Mouse (Mus musculus): ENCODE data around the gene Zfp937. TPM values are rescaled to one million over a fixed set of nuclear protein-coding genes. Genes with fewer than 3 reads are reported as not detected.
A peak's percentile ranks its signal among the peaks of the same experiment; 100 is the strongest.
"Not testable (repeated sequence)": the region's sequence is repeated elsewhere in the genome, so short reads cannot be mapped to it uniquely, and the experiment has no call there.

Zfp937 gene
- 11.3 and 12.1 TPM in 2 replicates for polyA plus RNA-seq (2015; fragmentation: Nextera tagmentation; extraction: Ambion mirVana)

GRCm38 (mm10) chr2:150217600-150218362, at the start of gene Zfp937:
TSS of gene Zfp937 (plus strand) at chr2:150218073.
- H3K9me3 ChIP-seq (ENCODE audit: control insufficient read depth, low read length); H3K36me3 ChIP-seq (ENCODE audit: control insufficient read depth, insufficient read depth, low read length); H3K27ac ChIP-seq (ENCODE audit: low read length); H3K27me3 ChIP-seq (ENCODE audit: control insufficient read depth, insufficient read depth, low read depth, low read length); H3K4me1 ChIP-seq (replicated peaks; ENCODE audit: control insufficient read depth, insufficient read depth, low read length): not testable (repeated sequence)
- under 1% methylated on average over 15 of the region's 15 CpGs for WGBS
- peak within 1 kb of the TSS; percentile 49 for H3K4me3 ChIP-seq (ENCODE audit: low read length)
- peak within 1 kb of the TSS; percentile 48 for H3K4me2 ChIP-seq (ENCODE audit: low read depth, low read length)
- peak within 1 kb of the TSS; percentile 61 for H3K9ac ChIP-seq (ENCODE audit: low read length)
- ATAC-seq (ENCODE audit: low read depth): peak; percentile 100

- Histone ChIP-seq H3K9ac (ENCODE audit: low read length) (no peak overlapping the region), H3K4me2 (ENCODE audit: low read depth, low read length) (no peak overlapping the region), H3K27ac (ENCODE audit: low read length) (no peak overlapping the region), H3K4me3 (ENCODE audit: low read length) (no peak overlapping the region), H3K9me3 (ENCODE audit: control insufficient read depth, low read length) (peaks cover 2% of the 10 kb centered on the region; the same call in 1 of the 2 replicates), H3K4me1 (replicated peaks; ENCODE audit: control insufficient read depth, insufficient read depth, low read length) (no peaks in the 10 kb centered on the region), H3K36me3 (ENCODE audit: control insufficient read depth, insufficient read depth, low read length) (no peaks in the 10 kb centered on the region), H3K27me3 (ENCODE audit: control insufficient read depth, insufficient read depth, low read depth, low read length) (no peaks in the 10 kb centered on the region)
- no peak for ATAC-seq (ENCODE audit: low read depth)
Measured at GRCm38 (mm10) chr2:150173833-150174232, 44.0 kb upstream of the Zfp937 start.

GRCm38 (mm10) chr2:150179579-150179978, 38.3 kb upstream of the Zfp937 start, which contains the start of gene Gm10770:
TSS of gene Gm10770 (minus strand) at chr2:150179679.
- not testable (repeated sequence) for H3K4me1 ChIP-seq (replicated peaks; ENCODE audit: control insufficient read depth, insufficient read depth, low read length); H3K9ac ChIP-seq (ENCODE audit: low read length); H3K27ac ChIP-seq (ENCODE audit: low read length); H3K4me2 ChIP-seq (ENCODE audit: low read depth, low read length); H3K36me3 ChIP-seq (ENCODE audit: control insufficient read depth, insufficient read depth, low read length); ATAC-seq (ENCODE audit: low read depth); H3K27me3 ChIP-seq (ENCODE audit: control insufficient read depth, insufficient read depth, low read depth, low read length); H3K4me3 ChIP-seq (ENCODE audit: low read length); H3K9me3 ChIP-seq (ENCODE audit: control insufficient read depth, low read length)
- WGBS: 73% methylated on average over 4 of the region's 4 CpGs

GRCm38 (mm10) chr2:150181046-150181445, 36.8 kb upstream of the Zfp937 start:
- H3K4me3 ChIP-seq (ENCODE audit: low read length); H3K4me2 ChIP-seq (ENCODE audit: low read depth, low read length); H3K4me1 ChIP-seq (replicated peaks; ENCODE audit: control insufficient read depth, insufficient read depth, low read length); H3K27me3 ChIP-seq (ENCODE audit: control insufficient read depth, insufficient read depth, low read depth, low read length); H3K36me3 ChIP-seq (ENCODE audit: control insufficient read depth, insufficient read depth, low read length); H3K27ac ChIP-seq (ENCODE audit: low read length); H3K9me3 ChIP-seq (ENCODE audit: control insufficient read depth, low read length); H3K9ac ChIP-seq (ENCODE audit: low read length); ATAC-seq (ENCODE audit: low read depth): not testable (repeated sequence)

DNA sequence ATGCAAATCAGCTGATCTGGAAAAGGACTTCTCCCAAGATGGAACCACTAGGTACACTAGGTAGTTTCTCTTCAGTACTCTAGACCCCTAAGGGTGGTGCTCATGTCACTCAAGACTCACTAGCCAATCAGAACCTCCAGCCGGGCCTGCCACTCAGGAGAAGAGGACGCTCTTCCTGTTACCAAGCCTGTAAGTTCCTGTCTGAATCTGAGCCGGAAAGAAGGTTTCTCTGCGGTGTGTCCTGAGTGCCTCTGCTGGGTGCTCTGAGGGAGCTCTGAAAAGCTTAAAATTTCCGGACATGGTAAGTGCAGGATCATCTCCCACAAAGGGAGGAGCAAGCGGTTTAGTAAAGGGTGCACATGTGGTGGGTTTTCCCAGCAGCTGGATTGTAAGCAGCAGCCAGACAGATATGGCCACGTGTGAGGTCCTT, 36.3 kb upstream of the Zfp937 start, which contains the start of gene Gm14139:
TSS of gene Gm14139 (plus strand) at position 186 of the 430 bp plus-strand sequence.
- not testable (repeated sequence) for H3K4me1 ChIP-seq (replicated peaks; ENCODE audit: control insufficient read depth, insufficient read depth, low read length); ATAC-seq (ENCODE audit: low read depth); H3K27me3 ChIP-seq (ENCODE audit: control insufficient read depth, insufficient read depth, low read depth, low read length); H3K9me3 ChIP-seq (ENCODE audit: control insufficient read depth, low read length); H3K4me2 ChIP-seq (ENCODE audit: low read depth, low read length); H3K36me3 ChIP-seq (ENCODE audit: control insufficient read depth, insufficient read depth, low read length); H3K4me3 ChIP-seq (ENCODE audit: low read length); H3K9ac ChIP-seq (ENCODE audit: low read length); H3K27ac ChIP-seq (ENCODE audit: low read length)
- 72% methylated on average over 7 of the region's 7 CpGs for WGBS

GRCm38 (mm10) chr2:150218363-150218725, 471 bp downstream of the Zfp937 start:
- peak overlapping the region; percentile 61 for H3K9ac ChIP-seq (ENCODE audit: low read length)
- ATAC-seq (ENCODE audit: low read depth); H3K27ac ChIP-seq (ENCODE audit: low read length); H3K27me3 ChIP-seq (ENCODE audit: control insufficient read depth, insufficient read depth, low read depth, low read length); H3K36me3 ChIP-seq (ENCODE audit: control insufficient read depth, insufficient read depth, low read length); H3K9me3 ChIP-seq (ENCODE audit: control insufficient read depth, low read length); H3K4me1 ChIP-seq (replicated peaks; ENCODE audit: control insufficient read depth, insufficient read depth, low read length): not testable (repeated sequence)
- H3K4me2 ChIP-seq (ENCODE audit: low read depth, low read length): peak overlapping the region; percentile 48
- peak overlapping the region; percentile 49 for H3K4me3 ChIP-seq (ENCODE audit: low read length)
- whole genome bisulfite sequencing: 5% methylated on average over 2 of the region's 4 CpGs

- not testable (repeated sequence) for ATAC-seq (ENCODE audit: low read depth); H3K27ac ChIP-seq (ENCODE audit: low read length); H3K9ac ChIP-seq (ENCODE audit: low read length); H3K27me3 ChIP-seq (ENCODE audit: control insufficient read depth, insufficient read depth, low read depth, low read length); H3K4me3 ChIP-seq (ENCODE audit: low read length); H3K4me2 ChIP-seq (ENCODE audit: low read depth, low read length); H3K4me1 ChIP-seq (replicated peaks; ENCODE audit: control insufficient read depth, insufficient read depth, low read length); H3K36me3 ChIP-seq (ENCODE audit: control insufficient read depth, insufficient read depth, low read length); H3K9me3 ChIP-seq (ENCODE audit: control insufficient read depth, low read length)
Measured at GRCm38 (mm10) chr2:150223263-150223662, 5.4 kb downstream of the Zfp937 start.

DNA sequence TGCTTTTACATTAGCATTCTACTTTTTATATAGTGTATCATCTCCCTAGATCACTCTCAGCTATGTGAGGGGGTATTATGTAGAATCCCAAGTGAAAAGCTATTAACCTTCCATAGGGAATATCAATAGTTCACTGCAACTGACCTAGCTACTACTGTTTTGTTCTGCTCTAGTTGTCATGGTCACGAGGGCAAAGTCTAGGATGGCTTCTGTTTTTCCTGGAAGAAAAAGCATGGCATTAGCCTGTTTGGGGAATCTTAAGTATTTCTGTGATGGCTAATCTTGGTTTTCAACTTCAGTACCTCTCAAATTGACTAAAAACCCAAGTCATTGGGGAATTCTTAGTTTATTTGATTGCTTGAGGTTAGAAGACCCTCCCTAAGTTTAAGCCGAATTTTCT, 25.3 kb downstream of the Zfp937 start:
- no peak overlapping the region for H3K9ac ChIP-seq (ENCODE audit: low read length)
- no peaks in the 10 kb centered on the region for H3K4me1 ChIP-seq (replicated peaks; ENCODE audit: control insufficient read depth, insufficient read depth, low read length)
- H3K36me3 ChIP-seq (ENCODE audit: control insufficient read depth, insufficient read depth, low read length): peaks cover 4% of the 10 kb centered on the region; the same call in 1 of the 2 replicates
- no peak overlapping the region for H3K4me2 ChIP-seq (ENCODE audit: low read depth, low read length)
- H3K27me3 ChIP-seq (ENCODE audit: control insufficient read depth, insufficient read depth, low read depth, low read length): no peaks in the 10 kb centered on the region
- H3K9me3 ChIP-seq (ENCODE audit: control insufficient read depth, low read length): peaks cover 10% of the 10 kb centered on the region
- no peak overlapping the region for H3K4me3 ChIP-seq (ENCODE audit: low read length)
- H3K27ac ChIP-seq (ENCODE audit: low read length): no peak overlapping the region
- ATAC-seq (ENCODE audit: low read depth): no peak
- 92% methylated on average over 2 of the region's 2 CpGs for WGBS

- H3K36me3 ChIP-seq (ENCODE audit: control insufficient read depth, insufficient read depth, low read length); H3K27me3 ChIP-seq (ENCODE audit: control insufficient read depth, insufficient read depth, low read depth, low read length); H3K4me1 ChIP-seq (replicated peaks; ENCODE audit: control insufficient read depth, insufficient read depth, low read length); ATAC-seq (ENCODE audit: low read depth); H3K27ac ChIP-seq (ENCODE audit: low read length); H3K4me3 ChIP-seq (ENCODE audit: low read length); H3K9me3 ChIP-seq (ENCODE audit: control insufficient read depth, low read length); H3K4me2 ChIP-seq (ENCODE audit: low read depth, low read length); H3K9ac ChIP-seq (ENCODE audit: low read length): not testable (repeated sequence)
- WGBS: 51% methylated on average over 2 of the region's 2 CpGs
Measured at GRCm38 (mm10) chr2:150255491-150255890, 37.6 kb downstream of the Zfp937 start, which contains the start of gene Gm21994. TSS of gene Gm21994 (minus strand) at chr2:150255591.

Measured in lung, embryonic 16.5 days (tissue).